Mouse (Mus musculus) colon, adult 2 months (tissue): ENCODE measurements around the gene Lsm10. TPM values are rescaled to one million over a fixed set of nuclear protein-coding genes. Genes with fewer than 3 reads are reported as not detected.

ENCODE experiments used
- polyA plus RNA-seq: library from polyadenylated mRNA; depleted of rRNA; stranded (reverse); fragments of >200 nt; gene quantifications from 2 replicates; pipeline ENCODE4 v1.2.3, GENCODE M21; 2012; rRNA removed

Gene Lsm10
- polyA plus RNA-seq = 21.2 and 25.2 TPM in 2 replicates

GRCm38 (mm10) chr4:126096464-126097111 lies at the start of gene Lsm10:
Gene Lsm10 (plus strand): TSS chr4:126096623.

GRCm38 (mm10) chr4:126046851-126047585 lies 49.4 kb upstream of the Lsm10 start, which contains the start of gene Mrps15:
Gene Mrps15 (plus strand): TSS chr4:126046925.

GRCm38 (mm10) chr4:126058134-126058996 lies 38.1 kb upstream of the Lsm10 start, which contains the start of gene Oscp1:
Gene Oscp1 (plus strand): TSS chr4:126058565.

GRCm38 (mm10) chr4:126103590-126104068 lies 7.2 kb downstream of the Lsm10 start, which contains the start of gene Stk40:
Gene Stk40 (plus strand): TSS chr4:126103957.

GRCm38 (mm10) chr4:126147533-126148160 lies 51.2 kb downstream of the Lsm10 start, which contains the start of gene Eva1b:
Gene Eva1b (plus strand): TSS chr4:126147744.

Other genes starting within 250 kb of the Lsm10 start
- gene Csf3r, start 72.1 kb upstream of the Lsm10 start, polyA plus RNA-seq = 1.7 TPM in 2 replicates
- 78.9 and 79.6 TPM in 2 replicates for gene Mrps15, start 49.7 kb upstream of the Lsm10 start, polyA plus RNA-seq
- 1.3 and 1.9 TPM in 2 replicates for gene Oscp1, start 38.1 kb upstream of the Lsm10 start, polyA plus RNA-seq
- gene Stk40, start 7.3 kb downstream of the Lsm10 start, polyA plus RNA-seq = 36.5 and 38.8 TPM in 2 replicates
- gene Eva1b, start 51.1 kb downstream of the Lsm10 start, polyA plus RNA-seq = 78.9 and 83.2 TPM in 2 replicates
- 19.7 and 25.5 TPM in 2 replicates for gene Sh3d21, start 66.9 kb downstream of the Lsm10 start, polyA plus RNA-seq
- gene Thrap3, start 106.1 kb downstream of the Lsm10 start, polyA plus RNA-seq = 31.9 and 36.5 TPM in 2 replicates
- gene Map7d1, start 159.7 kb downstream of the Lsm10 start, polyA plus RNA-seq = 62.3 and 63.5 TPM in 2 replicates
- gene Trappc3, start 165.7 kb downstream of the Lsm10 start, polyA plus RNA-seq = 30.9 and 35.9 TPM in 2 replicates
- 2.5 and 2.7 TPM in 2 replicates for gene Col8a2, start 190.2 kb downstream of the Lsm10 start, polyA plus RNA-seq
- gene Adprhl2, start 225.1 kb downstream of the Lsm10 start, polyA plus RNA-seq = 48.0 and 57.9 TPM in 2 replicates
- 1.8 TPM in 2 replicates for gene Tekt2, start 229.1 kb downstream of the Lsm10 start, polyA plus RNA-seq